Mouse (Mus musculus) embryonic fibroblast, embryonic 13.5 days (primary cell): Measurements from ENCODE around the gene Isoc2b.

Experiments
- CTCF ChIP-seq: IDR thresholded peaks from 2 replicates; pipeline ENCODE4 v1.5.1; 2011; ENCODE audit warnings: mild to moderate bottlenecking, control low read depth, low read length, moderate library complexity, borderline replicate concordance; ENCODE audit not compliant: insufficient read depth
- POLR2A ChIP-seq: IDR thresholded peaks from 2 replicates; pipeline ENCODE4 v1.6.1; 2011; ENCODE audit warnings: low read depth, mild to moderate bottlenecking, control low read depth, low read length, moderate library complexity

GRCm38 (mm10) chr7:4844245-4844916, 25.7 kb downstream of the Isoc2b start, which contains the start of gene Shisa7:
- TF ChIP-seq CTCF = no peak
- TF ChIP-seq POLR2A = no peak
